8 mouse cellular contexts compared by ENCODE assay signal in genomic region chr8:108886599-108887255, GRCm38 (mm10).
DNase-seq lines count a peak whose midpoint lies in the region; ATAC-seq and TF ChIP-seq lines count a peak whose summit lies in the region.

No protein-coding gene starts in this region.

- TF ChIP-seq CTCF in gastrocnemius, adult 2 months (IDR thresholded peaks at IDR 0.05), result peak; percentile 97
- TF ChIP-seq CTCF in hindbrain, postnatal 0 days (IDR thresholded peaks at IDR 0.05; ENCODE audit: low read depth), result peak; percentile 91

- WGBS in hindbrain, postnatal 0 days, result 16% methylated on average over 12 of the region's 12 CpGs

- peaks cover 15% of the 10 kb centered on the region for H3K4me1 ChIP-seq in hindbrain, postnatal 0 days (ENCODE audit: insufficient read depth, low read length)

- H3K9ac ChIP-seq in hindbrain, postnatal 0 days (replicated peaks; ENCODE audit: low read length), result no peak overlapping the region

- peak; percentile 68 for ATAC-seq in hindbrain, postnatal 0 days

- no peaks in the 10 kb centered on the region for H3K27me3 ChIP-seq in hindbrain, postnatal 0 days (ENCODE audit: insufficient read depth, low read length)

- peak; percentile 53 for DNase-seq in WW6 (ENCODE audit: low read depth, low spot score)
- DNase-seq in cerebellum, postnatal 4 days (ENCODE audit: low spot score in 2 of 2), result peak; percentile 73 to 85
- DNase-seq in gastrocnemius, adult 2 months, result peak; percentile 86
- peak; percentile 88 for DNase-seq in hindbrain, postnatal 0 days (ENCODE audit: low spot score)
- peak; percentile 70 for DNase-seq in left cerebral cortex, adult 11 months (ENCODE audit: low spot score)
- peak; percentile 94 for DNase-seq in lung, postnatal 36 days
- DNase-seq in retina, adult 2 months (ENCODE audit: low read depth, low spot score), result peak; percentile 23
- DNase-seq in thymus, postnatal 25 days, result peak; percentile 94

- no peaks in the 10 kb centered on the region for H3K36me3 ChIP-seq in hindbrain, postnatal 0 days (ENCODE audit: insufficient read depth, low read length)

- H3K9me3 ChIP-seq in hindbrain, postnatal 0 days (ENCODE audit: low read length), result no peaks in the 10 kb centered on the region

- peak overlapping the region; percentile 83 for H3K27ac ChIP-seq in gastrocnemius, adult 2 months
- peak overlapping the region; percentile 46; the same call in 1 of the 2 replicates for H3K27ac ChIP-seq in hindbrain, postnatal 0 days

- intact Hi-C loops in gastrocnemius, adult 2 months (cut with DNase I), result loop anchor here (1.0 to 10.0 kb wide), 2 partner anchors 25 to 172 kb away; no protein-coding TSS in a partner anchor

- H3K4me3 ChIP-seq in gastrocnemius, adult 2 months, result peak overlapping the region; percentile 71
- 0 out of 2 replicates have a peak overlapping the region, but pooled peaks have one; percentile 5 for H3K4me3 ChIP-seq in hindbrain, postnatal 0 days (ENCODE audit: low read length)

- peak overlapping the region; percentile 43 for H3K4me2 ChIP-seq in hindbrain, postnatal 0 days (ENCODE audit: low read depth, low read length)

Comparison
In these comparisons a context has a peak if more than half of its experiments do, and no peak if none do; other contexts are left out.
1. Peak in every context shown above with its lines: DNase-seq, ATAC-seq, H3K4me3 ChIP-seq and H3K27ac ChIP-seq.
2. DNase-seq: peak in every context shown above with its lines; median percentile 94 in lung, postnatal 36 days; 94 in thymus, postnatal 25 days; 88 in hindbrain, postnatal 0 days; 86 in gastrocnemius, adult 2 months; 79 in cerebellum, postnatal 4 days; 70 in left cerebral cortex, adult 11 months; 53 in WW6; 23 in retina, adult 2 months.